Mouse (Mus musculus): ENCODE results near the gene Dmbt1. TPM values are rescaled to one million over a fixed set of nuclear protein-coding genes. Genes with fewer than 3 reads are reported as not detected.

Dmbt1 gene
- total and polyA plus RNA-seq, 3 experiments, result not detected

- dilution Hi-C loops (cut with MboI; ENCODE audit: extremely low pct_ligation_motif_present, extremely low pct_unique_long_range_greater_than_20kb, low sequenced_read_pairs) (no loop called here), in situ Hi-C loops (cut with MboI; ENCODE audit: low pct_ligation_motif_present, low pct_unique_long_range_greater_than_20kb, low sequenced_read_pairs) (no loop called here)
- Histone ChIP-seq H3K27me3 (replicated peaks) (peaks cover 95% of the 10 kb centered on the region), H3K4me2 (ENCODE audit: insufficient read depth, low read depth, poor library complexity, severe bottlenecking) (no peak overlapping the region), H3K9me3 (replicated peaks; ENCODE audit: low read length) (peaks cover 4% of the 10 kb centered on the region), H3K4me3 (replicated peaks in 1 of 3; ENCODE audit: low read depth in 2 of 3, low read length in 2 of 3, poor library complexity in 1 of 3) (no peak overlapping the region), H3K9ac (ENCODE audit: insufficient read depth, low read depth) (no peak overlapping the region), H3K27ac (ENCODE audit: insufficient read depth, low read depth) (no peak overlapping the region), H3K4me1 (ENCODE audit: control insufficient read depth in 1 of 2, insufficient read depth in 2 of 2) (peaks cover 7 to 15% of the 10 kb centered on the region in 2 experiments; a peak in 3 of 4 replicates), H3K36me3 (replicated peaks in 1 of 2; ENCODE audit: control insufficient read depth in 1 of 2, insufficient read depth in 1 of 2, low read length in 1 of 2) (no peaks in the 10 kb centered on the region), H3K79me2 (replicated peaks; ENCODE audit: control insufficient read depth, extremely low read depth, insufficient read depth, poor library complexity, severe bottlenecking) (no peaks in the 10 kb centered on the region)
- TF ChIP-seq NELFE (IDR thresholded peaks at IDR 0.05; ENCODE audit: low read depth, low read length) (no peak), UBTF (IDR thresholded peaks at IDR 0.05; ENCODE audit: low read depth, low read length) (no peak), MYC (IDR thresholded peaks at IDR 0.05; ENCODE audit: low read depth, low read length) (no peak), IRF4 (IDR thresholded peaks at IDR 0.05; ENCODE audit: low read depth, low read length) (no peak), MEF2A (IDR thresholded peaks at IDR 0.05; ENCODE audit: borderline replicate concordance, low read depth, low read length) (no peak), CTCF (conservative IDR thresholded peaks at IDR 0.05 in 1 of 2, IDR thresholded peaks at IDR 0.05 in 1 of 2; ENCODE audit: low read depth in 2 of 2, low read length in 2 of 2) (peak in 1 of 2 experiments; percentile 18; a peak in 1 of 4 replicates), RCOR1 (conservative IDR thresholded peaks at IDR 0.05; ENCODE audit: low read depth, low read length) (no peak)
- DNase-seq (ENCODE audit: extremely low read depth), result no peak
These were observed 49.0 kb upstream of the Dmbt1 start for GRCm38 (mm10) chr7:130982881-130983280.

GRCm38 (mm10) chr7:130984294-130984693, 47.6 kb upstream of the Dmbt1 start:
- Histone ChIP-seq H3K36me3 (replicated peaks in 1 of 2; ENCODE audit: control insufficient read depth in 1 of 2, insufficient read depth in 1 of 2, low read length in 1 of 2) (no peaks in the 10 kb centered on the region), H3K27me3 (replicated peaks) (peaks cover 96% of the 10 kb centered on the region), H3K9me3 (replicated peaks; ENCODE audit: low read length) (peaks cover 4% of the 10 kb centered on the region), H3K9ac (ENCODE audit: insufficient read depth, low read depth) (no peak overlapping the region), H3K27ac (ENCODE audit: insufficient read depth, low read depth) (no peak overlapping the region), H3K4me3 (replicated peaks in 1 of 3; ENCODE audit: low read depth in 2 of 3, low read length in 2 of 3, poor library complexity in 1 of 3) (no peak overlapping the region), H3K4me1 (ENCODE audit: control insufficient read depth in 1 of 2, insufficient read depth in 2 of 2) (peaks cover 7 to 15% of the 10 kb centered on the region in 2 experiments; a peak in 3 of 4 replicates), H3K79me2 (replicated peaks; ENCODE audit: control insufficient read depth, extremely low read depth, insufficient read depth, poor library complexity, severe bottlenecking) (no peaks in the 10 kb centered on the region), H3K4me2 (ENCODE audit: insufficient read depth, low read depth, poor library complexity, severe bottlenecking) (no peak overlapping the region)
- DNase-seq (ENCODE audit: extremely low read depth), result no peak
- TF ChIP-seq PAX5 (IDR thresholded peaks at IDR 0.05; ENCODE audit: low read length), result no peak
- TF ChIP-seq CHD1 (IDR thresholded peaks at IDR 0.05; ENCODE audit: low read depth, low read length), result no peak
- no peak for TF ChIP-seq RCOR1 (conservative IDR thresholded peaks at IDR 0.05; ENCODE audit: low read depth, low read length)
- no peak for TF ChIP-seq USF2 (conservative IDR thresholded peaks at IDR 0.05; ENCODE audit: low read depth, low read length)
- no peak for TF ChIP-seq SIN3A (IDR thresholded peaks at IDR 0.05; ENCODE audit: low read length)
- no peak for TF ChIP-seq TBP (conservative IDR thresholded peaks at IDR 0.05; ENCODE audit: low read depth, low read length)
- TF ChIP-seq HCFC1 (IDR thresholded peaks at IDR 0.05; ENCODE audit: low read depth, low read length), result no peak
- no peak for TF ChIP-seq MAFK (IDR thresholded peaks at IDR 0.05; ENCODE audit: insufficient replicate concordance, low read length)
- TF ChIP-seq POLR2AphosphoS2 (IDR thresholded peaks at IDR 0.05; ENCODE audit: low read depth, low read length), result no peak
- TF ChIP-seq CHD2 (IDR thresholded peaks at IDR 0.05; ENCODE audit: low read length), result no peak
- TF ChIP-seq NELFE (IDR thresholded peaks at IDR 0.05; ENCODE audit: low read depth, low read length), result no peak
- in situ Hi-C loops (cut with MboI; ENCODE audit: low pct_ligation_motif_present, low pct_unique_long_range_greater_than_20kb, low sequenced_read_pairs) (no loop called here), dilution Hi-C loops (cut with MboI; ENCODE audit: extremely low pct_ligation_motif_present, extremely low pct_unique_long_range_greater_than_20kb, low sequenced_read_pairs) (no loop called here)
